Mouse (Mus musculus): ENCODE data around the gene Pde11a.

- TF ChIP-seq CTCF (IDR thresholded peaks at IDR 0.05; ENCODE audit: low read depth, low read length) = no peak
- no peak for TF ChIP-seq TAL1 (conservative IDR thresholded peaks at IDR 0.05; ENCODE audit: low read depth, low read length)
These were observed 339.9 kb downstream of the Pde11a start for GRCm38 (mm10) chr2:75998692-75999091.
